Comparison of ENCODE assay signal across 33 mouse cellular contexts in the genomic region with DNA sequence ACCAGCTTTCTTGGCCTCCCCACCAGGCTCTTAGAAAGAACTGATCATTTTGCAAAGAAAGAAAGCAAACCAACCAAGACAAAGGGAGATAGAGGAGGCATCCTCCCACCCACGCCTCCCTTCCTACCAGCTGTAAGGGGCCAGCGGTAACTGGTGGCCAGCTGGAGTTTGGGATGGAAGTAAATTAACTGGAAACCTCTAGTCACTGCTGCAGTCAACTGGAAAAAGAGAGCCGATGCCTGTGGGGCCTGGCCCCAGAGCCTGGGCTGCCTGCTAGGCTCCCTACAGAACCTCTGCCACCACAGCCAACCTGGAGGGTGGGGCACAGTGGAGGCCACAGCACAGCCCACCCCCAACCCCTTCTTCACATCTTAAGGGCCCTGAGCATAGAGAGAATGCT. TPM values are rescaled to one million over a fixed set of nuclear protein-coding genes. Genes with fewer than 3 reads are reported as not detected.
A peak's percentile ranks its signal among the peaks of the same experiment; 100 is the strongest.
DNase-seq lines count a peak whose midpoint lies in the region; ATAC-seq lines count a peak whose summit lies in the region.
"Had no signal": no experiment of that assay in that cellular context is flagged by ENCODE, and none has a peak within 500 bp of the region (broad histone marks: within the 10 kb centered on the region; RNA-seq: fewer than 3 reads in every experiment).

No protein-coding gene starts in this region.

- H3K9me3 ChIP-seq in kidney, embryonic 15.5 days (replicated peaks): no peaks in the 10 kb centered on the region
- H3K9me3 ChIP-seq in midbrain, embryonic 11.5 days (ENCODE audit: control insufficient read depth, low read length): peaks cover 3% of the 10 kb centered on the region; the same call in 1 of the 2 replicates
- no peaks in the 10 kb centered on the region; the same call in 1 of the 2 replicates for H3K9me3 ChIP-seq in midbrain, embryonic 14.5 days (ENCODE audit: control insufficient read depth, low read length)
- H3K9me3 ChIP-seq: embryonic facial prominence, embryonic 13.5 days; forebrain, embryonic 10.5 days; heart, embryonic 10.5 days; heart, embryonic 15.5 days; limb, embryonic 10.5 days; limb, embryonic 15.5 days; liver, embryonic 13.5 days had no signal

- ATAC-seq in kidney, embryonic 15.5 days (replicated peaks; ENCODE audit: low FRiP score): peak; percentile 66
- no peak for ATAC-seq in midbrain, embryonic 11.5 days (ENCODE audit: low FRiP score)
- ATAC-seq in midbrain, embryonic 14.5 days (ENCODE audit: low FRiP score, low TSS enrichment): no peak
- ATAC-seq: activated CD4-positive, CD25-positive, alpha-beta regulatory T cell, adult 4 months; forebrain, embryonic 15.5 days; intestine, postnatal 0 days had no signal

- H3K27ac ChIP-seq in kidney, embryonic 15.5 days: no peak overlapping the region
- H3K27ac ChIP-seq in midbrain, embryonic 11.5 days (ENCODE audit: low read depth, low read length): no peak overlapping the region; the same call in 1 of the 2 replicates
- no peak overlapping the region for H3K27ac ChIP-seq in midbrain, embryonic 14.5 days (replicated peaks; ENCODE audit: low read depth, low read length)
- H3K27ac ChIP-seq: embryonic facial prominence, embryonic 13.5 days; forebrain, embryonic 10.5 days; forebrain, embryonic 15.5 days; heart, embryonic 10.5 days; heart, embryonic 15.5 days; limb, embryonic 10.5 days; limb, embryonic 15.5 days; liver, embryonic 13.5 days; macrophage had no signal

- H3K4me2 ChIP-seq in kidney, embryonic 15.5 days: no peak overlapping the region
- no peak overlapping the region for H3K4me2 ChIP-seq in midbrain, embryonic 11.5 days
- no peak overlapping the region for H3K4me2 ChIP-seq in midbrain, embryonic 14.5 days (ENCODE audit: low read length)
- H3K4me2 ChIP-seq: embryonic facial prominence, embryonic 13.5 days; forebrain, embryonic 15.5 days; heart, embryonic 15.5 days; limb, embryonic 15.5 days; liver, embryonic 13.5 days had no signal

- H3K36me3 ChIP-seq in kidney, embryonic 15.5 days: no peaks in the 10 kb centered on the region
- no peaks in the 10 kb centered on the region for H3K36me3 ChIP-seq in midbrain, embryonic 11.5 days (ENCODE audit: control insufficient read depth, insufficient read depth, low read length)
- H3K36me3 ChIP-seq in midbrain, embryonic 14.5 days (ENCODE audit: control insufficient read depth, insufficient read depth, low read length): no peaks in the 10 kb centered on the region
- H3K36me3 ChIP-seq: embryonic facial prominence, embryonic 13.5 days; forebrain, embryonic 10.5 days; forebrain, embryonic 15.5 days; heart, embryonic 10.5 days; heart, embryonic 15.5 days; limb, embryonic 10.5 days; limb, embryonic 15.5 days; liver, embryonic 13.5 days had no signal

- 12% methylated on average over 3 of the region's 3 CpGs for WGBS in kidney, embryonic 15.5 days
- WGBS in midbrain, embryonic 11.5 days: 4% methylated on average over 3 of the region's 3 CpGs
- WGBS in midbrain, embryonic 14.5 days: 5% methylated on average over 3 of the region's 3 CpGs

- H3K27me3 ChIP-seq in kidney, embryonic 15.5 days: peaks cover 86% of the 10 kb centered on the region
- H3K27me3 ChIP-seq in midbrain, embryonic 11.5 days (ENCODE audit: control insufficient read depth, insufficient read depth, low read length): peaks cover 88% of the 10 kb centered on the region
- peaks cover 85% of the 10 kb centered on the region for H3K27me3 ChIP-seq in midbrain, embryonic 14.5 days (ENCODE audit: control insufficient read depth, insufficient read depth, low read length)
- H3K27me3 ChIP-seq: CH12.LX had no signal

- peak; percentile 46 for DNase-seq in embryo, embryonic 10.5 days (ENCODE audit: low spot score)
- no peak for DNase-seq in embryo, embryonic 10 days (ENCODE audit: low spot score)
- DNase-seq in kidney, postnatal 36 days: no peak
- DNase-seq in midbrain, embryonic 11.5 days (ENCODE audit: low spot score, missing footprints): peak; percentile 89
- DNase-seq in midbrain, embryonic 14.5 days: no peak
- peak; percentile 56 for DNase-seq in retina, embryonic 14.5 days (ENCODE audit: low spot score)
- DNase-seq in urinary bladder, postnatal 14 days (ENCODE audit: low spot score): no peak
- DNase-seq: adrenal gland, adult 2 months; cerebellum, adult 2 months; cerebellum, postnatal 14 days; gastrocnemius, postnatal 25 days; heart, adult 11 months; heart, postnatal 36 days; layer of hippocampus, postnatal 36 days; liver, embryonic 13.5 days; lung, adult 18-20 months; lung, postnatal 10 days; thymus, postnatal 4 days had no signal

- H3K4me1 ChIP-seq in kidney, embryonic 15.5 days: peaks cover 17% of the 10 kb centered on the region
- peaks cover 18% of the 10 kb centered on the region for H3K4me1 ChIP-seq in midbrain, embryonic 11.5 days (ENCODE audit: control insufficient read depth, insufficient read depth, low read length)
- no peaks in the 10 kb centered on the region; the same call in 1 of the 2 replicates for H3K4me1 ChIP-seq in midbrain, embryonic 14.5 days (ENCODE audit: control insufficient read depth, insufficient read depth, low read length)
- H3K4me1 ChIP-seq: liver, embryonic 13.5 days had no signal

- no peak overlapping the region for H3K9ac ChIP-seq in kidney, embryonic 15.5 days
- H3K9ac ChIP-seq in midbrain, embryonic 11.5 days (ENCODE audit: low read length): no peak overlapping the region
- no peak overlapping the region for H3K9ac ChIP-seq in midbrain, embryonic 14.5 days (replicated peaks; ENCODE audit: low read length)
- H3K9ac ChIP-seq: embryonic facial prominence, embryonic 13.5 days; forebrain, embryonic 15.5 days; heart, embryonic 15.5 days; limb, embryonic 15.5 days; liver, embryonic 13.5 days had no signal

- no peak overlapping the region for H3K4me3 ChIP-seq in kidney, embryonic 15.5 days (replicated peaks)
- H3K4me3 ChIP-seq in midbrain, embryonic 11.5 days (ENCODE audit: low read depth, low read length): no peak overlapping the region
- H3K4me3 ChIP-seq in midbrain, embryonic 14.5 days (replicated peaks; ENCODE audit: low read depth, low read length): no peak overlapping the region
- H3K4me3 ChIP-seq: embryonic facial prominence, embryonic 13.5 days; forebrain, embryonic 10.5 days; forebrain, embryonic 15.5 days; heart, embryonic 10.5 days; heart, embryonic 15.5 days; limb, embryonic 10.5 days; limb, embryonic 15.5 days; liver, embryonic 13.5 days had no signal

RNA-seq across cellular contexts. Expression of a gene that starts 8.7 kb away (rescaled TPM):
- 0.55 and 0.90 TPM in 2 replicates for polyA plus RNA-seq in kidney, embryonic 15.5 days (2015; fragmentation: Nextera tagmentation; extraction: Ambion mirVana)
- 9.3 and 10.5 TPM in 2 replicates for polyA plus RNA-seq in midbrain, embryonic 11.5 days (2014; fragmentation: Nextera tagmentation; extraction: Ambion mirVana)
- polyA plus RNA-seq in midbrain, embryonic 14.5 days (2014; fragmentation: Nextera tagmentation; extraction: Ambion mirVana): 2.8 and 3.1 TPM in 2 replicates
- polyA plus RNA-seq: activated CD4-positive, CD25-positive, alpha-beta regulatory T cell, adult 4 months; adrenal gland, adult 2 months; C2C12; intestine, postnatal 0 days; large intestine, adult 2 months; macrophage; thymus, postnatal 0 days had no signal

Comparison
In these comparisons a context has a peak if more than half of its experiments do, and no peak if none do; other contexts are left out.
1. DNase-seq: peak in embryo, embryonic 10.5 days (single experiment), midbrain, embryonic 11.5 days (single experiment) and retina, embryonic 14.5 days (single experiment); none in embryo, embryonic 10 days (single experiment), kidney, postnatal 36 days (0 of 2), midbrain, embryonic 14.5 days (single experiment) and urinary bladder, postnatal 14 days (single experiment).